Mouse (Mus musculus): ENCODE data around the gene Gsn. TPM values are rescaled to one million over a fixed set of nuclear protein-coding genes. Genes with fewer than 3 reads are reported as not detected.

Gene Gsn
- polyA plus RNA-seq, 1 experiment: 2,994 TPM

DNA sequence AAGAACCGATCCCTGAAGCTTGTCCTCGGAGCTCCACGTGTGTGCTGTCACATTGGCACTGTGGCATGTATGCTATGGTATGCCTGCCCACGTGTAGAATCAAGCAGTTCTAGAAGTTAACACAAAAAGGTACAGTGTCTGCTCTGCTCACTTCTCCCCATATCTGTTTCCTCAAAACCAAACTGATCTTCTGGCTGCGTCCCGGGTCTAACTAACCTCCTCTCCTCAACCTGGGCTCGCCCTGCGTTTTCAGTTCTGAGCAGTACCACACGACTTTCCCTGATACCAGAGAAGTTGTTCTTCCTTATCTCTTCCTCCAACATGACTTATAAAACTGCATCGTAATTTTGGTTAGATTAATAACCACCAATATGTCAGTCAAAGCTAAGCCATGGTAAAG is 71.4 kb downstream of the Gsn start:
- 39% methylated on average over 10 of the region's 10 CpGs for WGBS
- H3K4me1 ChIP-seq (ENCODE audit: control insufficient read depth, insufficient read depth, low read length): peaks cover 8% of the 10 kb centered on the region; the same call in 1 of the 2 replicates
- TF ChIP-seq POLR2A (IDR thresholded peaks at IDR 0.05; ENCODE audit: borderline replicate concordance, extremely low read depth, low read depth, low read length) (no peak), CTCF (IDR thresholded peaks at IDR 0.05; ENCODE audit: insufficient read depth, low read length) (no peak)
- DNase-seq: no peak
- H3K4me3 ChIP-seq (replicated peaks; ENCODE audit: extremely low read depth, low read depth, low read length): no peak overlapping the region

DNA sequence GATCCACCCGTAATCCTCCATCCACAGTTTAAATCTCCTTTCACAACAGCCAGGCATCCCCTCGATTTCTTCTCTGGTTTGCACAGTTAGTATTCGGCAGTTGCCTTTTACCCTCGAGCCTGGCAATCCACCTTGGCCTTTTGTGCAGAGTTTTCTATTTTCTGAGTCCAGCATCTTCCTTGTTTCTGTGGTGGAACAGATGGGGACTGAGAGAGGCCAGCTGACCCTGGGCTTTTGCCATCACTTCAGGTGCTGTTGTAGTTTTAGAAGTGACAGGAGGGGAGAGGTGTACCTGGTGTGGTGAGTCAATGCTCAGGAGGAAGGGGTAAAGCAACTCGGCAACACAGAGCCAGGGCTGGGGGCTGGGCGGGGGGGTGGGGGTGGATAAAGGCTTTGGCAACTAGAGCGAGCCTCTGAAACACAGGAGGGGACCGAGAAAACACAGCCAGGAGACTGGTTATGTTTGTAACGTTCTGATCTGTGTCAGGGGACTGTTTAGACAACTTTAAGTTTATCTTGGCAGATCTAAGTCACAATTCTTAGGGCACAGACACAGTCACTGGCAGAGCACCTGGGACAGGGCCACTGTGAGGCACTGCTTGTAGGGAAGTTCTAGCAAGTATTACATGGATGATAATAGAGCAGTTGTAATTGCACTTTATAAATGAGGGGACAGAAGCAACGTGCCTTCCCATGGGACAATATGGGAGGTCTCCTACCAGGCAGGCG is 72.0 kb downstream of the Gsn start:
- TF ChIP-seq POLR2A (IDR thresholded peaks at IDR 0.05; ENCODE audit: borderline replicate concordance, extremely low read depth, low read depth, low read length) (no peak), CTCF (IDR thresholded peaks at IDR 0.05; ENCODE audit: insufficient read depth, low read length) (no peak)
- Histone ChIP-seq H3K4me3 (replicated peaks; ENCODE audit: extremely low read depth, low read depth, low read length) (no peak overlapping the region), H3K4me1 (ENCODE audit: control insufficient read depth, insufficient read depth, low read length) (peaks cover 6% of the 10 kb centered on the region; the same call in 1 of the 2 replicates)
- no peak for DNase-seq
- WGBS: 46% methylated on average over 11 of the region's 11 CpGs

- WGBS: 81% methylated on average over 2 of the region's 2 CpGs
- DNase-seq: no peak
- Histone ChIP-seq H3K4me1 (ENCODE audit: control insufficient read depth, insufficient read depth, low read length) (peaks cover 6% of the 10 kb centered on the region; the same call in 1 of the 2 replicates), H3K4me3 (replicated peaks; ENCODE audit: extremely low read depth, low read depth, low read length) (no peak overlapping the region)
- TF ChIP-seq POLR2A (IDR thresholded peaks at IDR 0.05; ENCODE audit: borderline replicate concordance, extremely low read depth, low read depth, low read length): no peak
- TF ChIP-seq CTCF (IDR thresholded peaks at IDR 0.05; ENCODE audit: insufficient read depth, low read length): no peak
Measured at GRCm38 (mm10) chr2:35329061-35329460, 72.9 kb downstream of the Gsn start.

- DNase-seq: no peak
- WGBS: 34% methylated on average over 2 of the region's 2 CpGs
- Histone ChIP-seq H3K4me1 (ENCODE audit: control insufficient read depth, insufficient read depth, low read length) (peaks cover 9% of the 10 kb centered on the region), H3K4me3 (replicated peaks; ENCODE audit: extremely low read depth, low read depth, low read length) (no peak overlapping the region)
- no peak for TF ChIP-seq POLR2A (IDR thresholded peaks at IDR 0.05; ENCODE audit: borderline replicate concordance, extremely low read depth, low read depth, low read length)
- TF ChIP-seq CTCF (IDR thresholded peaks at IDR 0.05; ENCODE audit: insufficient read depth, low read length): no peak
Measured at GRCm38 (mm10) chr2:35331205-35331604, 75.0 kb downstream of the Gsn start.

- Histone ChIP-seq H3K4me3 (replicated peaks; ENCODE audit: extremely low read depth, low read depth, low read length) (no peak overlapping the region), H3K4me1 (ENCODE audit: control insufficient read depth, insufficient read depth, low read length) (peaks cover 8% of the 10 kb centered on the region)
- DNase-seq: no peak
- TF ChIP-seq POLR2A (IDR thresholded peaks at IDR 0.05; ENCODE audit: borderline replicate concordance, extremely low read depth, low read depth, low read length) (no peak), CTCF (IDR thresholded peaks at IDR 0.05; ENCODE audit: insufficient read depth, low read length) (no peak)
Measured at GRCm38 (mm10) chr2:35333670-35334069, 77.5 kb downstream of the Gsn start.

DNA sequence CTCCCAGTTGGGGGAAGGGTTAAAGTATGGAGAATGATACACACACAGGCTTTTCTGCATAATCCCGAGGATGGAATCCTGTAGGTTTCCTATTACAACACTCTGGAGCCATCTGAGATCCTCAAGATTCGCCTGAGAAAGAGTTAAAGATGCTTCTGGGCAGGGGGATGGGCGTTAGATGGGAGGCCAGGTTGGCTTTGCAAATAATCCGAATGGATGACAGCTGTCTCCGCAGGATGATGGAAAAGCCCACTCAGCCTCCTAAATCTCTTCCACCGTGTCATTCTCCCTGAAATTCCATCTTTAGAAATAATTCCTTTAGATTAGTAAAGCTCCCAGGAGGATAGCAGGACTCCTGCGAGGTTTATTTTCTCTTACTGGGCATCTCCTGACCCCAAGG is 79.4 kb downstream of the Gsn start:
- no peak for DNase-seq
- no peak overlapping the region for H3K4me3 ChIP-seq (replicated peaks; ENCODE audit: extremely low read depth, low read depth, low read length)
- 24% methylated on average over 7 of the region's 7 CpGs for WGBS
- peaks cover 11% of the 10 kb centered on the region for H3K4me1 ChIP-seq (ENCODE audit: control insufficient read depth, insufficient read depth, low read length)
- TF ChIP-seq POLR2A (IDR thresholded peaks at IDR 0.05; ENCODE audit: borderline replicate concordance, extremely low read depth, low read depth, low read length) (no peak), CTCF (IDR thresholded peaks at IDR 0.05; ENCODE audit: insufficient read depth, low read length) (no peak)

DNA sequence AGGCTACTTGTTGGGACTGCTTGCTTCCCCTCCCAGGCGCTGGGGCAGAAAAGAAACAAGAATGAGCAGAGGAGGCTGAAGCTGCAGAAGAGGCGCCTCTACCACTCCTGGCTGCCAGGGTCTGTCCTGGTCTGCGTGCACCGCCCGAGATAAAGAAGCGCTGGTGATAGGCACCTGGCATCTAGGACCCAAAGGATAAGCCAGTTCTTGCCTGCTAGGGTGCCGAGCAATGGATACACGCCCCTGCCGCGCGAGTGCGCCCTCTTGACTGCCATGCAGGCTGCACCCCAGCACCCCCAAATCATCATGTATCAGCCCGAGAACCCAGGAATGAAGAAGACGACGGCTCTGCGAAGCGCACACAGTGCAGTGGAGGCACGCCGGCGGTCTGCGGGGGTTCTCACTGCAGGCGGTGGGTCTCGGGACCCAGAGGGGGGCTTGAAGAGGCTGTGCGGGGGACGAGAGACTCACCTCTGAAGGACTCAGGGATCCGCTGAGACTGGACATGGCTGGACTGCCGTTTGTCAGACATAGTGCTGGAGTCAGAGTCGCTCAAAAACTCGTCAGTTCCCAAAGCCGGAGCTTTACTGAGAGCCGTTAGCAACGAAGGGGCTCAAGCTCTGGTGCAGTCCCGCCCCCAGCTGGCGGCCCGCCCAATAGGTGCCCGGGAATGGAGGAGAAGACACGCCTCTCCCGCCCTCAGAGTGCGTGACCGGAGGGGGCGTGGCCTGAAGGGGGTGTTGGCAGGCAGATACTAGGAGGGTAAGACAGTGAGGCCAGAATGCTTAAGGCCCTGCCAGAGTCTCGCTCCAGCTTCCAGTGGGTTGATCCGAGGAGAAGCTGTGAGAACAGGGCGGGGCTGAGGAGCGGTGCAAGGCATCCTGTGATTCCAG is 80.5 kb downstream of the Gsn start, which contains the start of gene Stom:
Gene Stom, minus strand, starts transcription at position 589 of the 893 bp plus-strand sequence.
- Histone ChIP-seq H3K4me3 (replicated peaks; ENCODE audit: extremely low read depth, low read depth, low read length) (peak within 1 kb of the TSS; percentile 79), H3K4me1 (ENCODE audit: control insufficient read depth, insufficient read depth, low read length) (peaks cover 11% of the 10 kb centered on the region)
- DNase-seq: peak; percentile 100
- WGBS: under 1% methylated on average over 45 of the region's 45 CpGs
- TF ChIP-seq CTCF (IDR thresholded peaks at IDR 0.05; ENCODE audit: insufficient read depth, low read length) (no peak), POLR2A (IDR thresholded peaks at IDR 0.05; ENCODE audit: borderline replicate concordance, extremely low read depth, low read depth, low read length) (peak; percentile 86; the same call in 1 of the 2 replicates)

DNA sequence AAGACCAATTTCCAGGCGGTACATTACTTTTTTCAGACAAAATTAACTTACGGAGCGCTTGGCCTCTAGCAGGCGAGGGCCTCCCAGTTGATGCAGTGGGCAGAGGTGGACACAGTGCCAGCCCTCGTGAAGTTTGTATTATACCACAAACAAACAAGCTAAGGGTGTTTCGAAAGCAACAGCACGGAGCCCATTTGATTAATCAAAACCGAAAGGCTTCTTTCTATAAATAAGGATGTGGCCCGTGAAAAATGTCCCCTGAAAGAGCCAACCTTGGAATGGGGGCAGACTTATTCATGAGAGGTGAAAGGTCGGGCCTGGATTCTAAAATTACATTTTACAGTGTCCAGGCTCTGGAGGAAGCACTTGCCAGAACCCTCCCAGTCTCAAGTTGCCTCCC is 81.2 kb downstream of the Gsn start:
- WGBS: 13% methylated on average over 10 of the region's 10 CpGs
- TF ChIP-seq CTCF (IDR thresholded peaks at IDR 0.05; ENCODE audit: insufficient read depth, low read length) (no peak), POLR2A (IDR thresholded peaks at IDR 0.05; ENCODE audit: borderline replicate concordance, extremely low read depth, low read depth, low read length) (no peak)
- no peak for DNase-seq
- peak overlapping the region; percentile 63 for H3K4me3 ChIP-seq (replicated peaks; ENCODE audit: extremely low read depth, low read depth, low read length)
- peaks cover 11% of the 10 kb centered on the region for H3K4me1 ChIP-seq (ENCODE audit: control insufficient read depth, insufficient read depth, low read length)

DNA sequence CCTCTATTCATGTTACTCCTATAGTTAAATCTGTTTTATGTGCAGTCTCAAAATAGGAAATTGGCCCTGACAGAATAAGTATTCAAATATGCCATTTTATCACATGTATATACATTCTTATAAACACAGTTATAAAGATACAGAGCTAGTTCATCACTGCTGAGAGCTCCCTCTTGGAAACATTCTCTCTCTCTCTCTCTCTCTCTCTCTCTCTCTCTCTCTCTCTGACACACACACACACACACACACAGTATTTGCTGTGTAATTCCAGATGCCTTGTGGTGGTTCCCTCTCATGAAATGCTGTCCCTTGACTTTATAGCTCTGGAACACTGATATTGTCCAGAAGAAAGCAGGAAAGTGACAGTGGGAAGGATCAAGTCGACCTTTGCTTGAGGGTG is 81.9 kb downstream of the Gsn start:
- 45% methylated on average over 1 of the region's 1 CpGs for WGBS
- no peak for DNase-seq
- H3K4me1 ChIP-seq (ENCODE audit: control insufficient read depth, insufficient read depth, low read length): peaks cover 11% of the 10 kb centered on the region
- no peak overlapping the region for H3K4me3 ChIP-seq (replicated peaks; ENCODE audit: extremely low read depth, low read depth, low read length)
- TF ChIP-seq POLR2A (IDR thresholded peaks at IDR 0.05; ENCODE audit: borderline replicate concordance, extremely low read depth, low read depth, low read length) (no peak), CTCF (IDR thresholded peaks at IDR 0.05; ENCODE audit: insufficient read depth, low read length) (no peak)
